Mouse (Mus musculus) liver, embryonic 14.5 days (tissue): ENCODE data around the gene Alox8. TPM values are rescaled to one million over a fixed set of nuclear protein-coding genes. Genes with fewer than 3 reads are reported as not detected.

ENCODE experiments used
- ATAC-seq: fragments of 200-750 bp; cut with Nextera tagmentation; 2 replicates; pipeline ENCODE4 v1.8.0; 2017; ENCODE audit warnings: moderate number of reproducible peaks, mild to moderate bottlenecking, moderate library complexity; ENCODE audit not compliant: insufficient read depth
- DNase-seq, 3 experiments: peaks; one replicate each; pipeline ENCODE4 v3.0.0-alpha.2; 2012 to 2013; ENCODE audit warnings: low read depth in 3 of 3, low spot score in 3 of 3
- H3K27ac ChIP-seq: fragments of 300-500 bp; sonication (generic); 2 replicates; pipeline ENCODE4 v1.5.1; 2014; ENCODE audit warnings: moderate library complexity, mild to moderate bottlenecking, control low read depth, inconsistent platforms
- H3K27me3 ChIP-seq: fragments of 300-500 bp; sonication (generic); 2 replicates; pipeline ENCODE4 v1.6.1; 2014; ENCODE audit warnings: mild to moderate bottlenecking, low read length, moderate library complexity; ENCODE audit not compliant: control insufficient read depth, insufficient read depth
- H3K36me3 ChIP-seq: fragments of 300-500 bp; sonication (generic); replicated peaks from 2 replicates; pipeline ENCODE4 v1.6.1; 2014; ENCODE audit warnings: low read depth; ENCODE audit not compliant: control insufficient read depth, insufficient read depth
- H3K4me1 ChIP-seq, 2 experiments: fragments of 200-500 bp in 1 of 2; fragments of 300-500 bp in 1 of 2; sonication (generic) in 1 of 2; replicated peaks; 2 replicates each; pipeline ENCODE4 v1.6.1; 2012 to 2014; ENCODE audit warnings: antibody characterized with exemption in 1 of 2, inconsistent platforms in 1 of 2, low read length in 1 of 2; ENCODE audit not compliant: control insufficient read depth in 2 of 2, insufficient read depth in 2 of 2
- H3K4me2 ChIP-seq: fragments of 300-500 bp; sonication (generic); 2 replicates; pipeline ENCODE4 v1.6.1; 2014; ENCODE audit warnings: low read depth, mild to moderate bottlenecking, control low read depth, moderate library complexity
- H3K4me3 ChIP-seq, 2 experiments: fragments of 200-500 bp in 1 of 2; fragments of 300-500 bp in 1 of 2; sonication (generic) in 1 of 2; 2 replicates each; pipeline ENCODE4 v1.5.1; 2012 to 2014; ENCODE audit warnings: low read depth in 2 of 2, low read length in 2 of 2, mild to moderate bottlenecking in 2 of 2, control low read depth in 1 of 2, inconsistent platforms in 1 of 2, moderate library complexity in 1 of 2; ENCODE audit not compliant: insufficient read depth in 1 of 2
- H3K9ac ChIP-seq: fragments of 300-500 bp; sonication (generic); replicated peaks from 2 replicates; pipeline ENCODE4 v1.6.1; 2014; ENCODE audit warnings: mild to moderate bottlenecking, control low read depth, moderate library complexity
- H3K9me3 ChIP-seq: fragments of 300-500 bp; sonication (generic); 2 replicates; pipeline ENCODE4 v1.6.1; 2016; ENCODE audit warnings: low read length, mixed read lengths; ENCODE audit not compliant: control insufficient read depth
- CTCF ChIP-seq: IDR thresholded peaks from 2 replicates; pipeline ENCODE4 v1.5.1; 2016; ENCODE audit warnings: antibody characterized with exemption, low read depth, control low read depth
- EP300 ChIP-seq: IDR thresholded peaks from 2 replicates; pipeline ENCODE4 v1.6.1; 2016; ENCODE audit warnings: antibody characterized with exemption, low read depth
- WGBS: fragments of 180-500 bp; shearing (Covaris S2); extraction: QIAGEN DNeasy Blood & Tissue Kit; methylation state at CpG from one replicate; pipeline ENCODE4 v1.1.7; 2014; ENCODE audit not compliant: insufficient replicate concordance; 5-methylcytosine and 5-hydroxymethylcytosine counted together
- polyA plus RNA-seq, 2 experiments: library from polyadenylated mRNA; depleted of rRNA in 1 of 2; stranded (reverse) in 1 of 2; unstranded in 1 of 2; fragments of >200 nt; fragmentation: Nextera tagmentation in 1 of 2; extraction: Ambion mirVana in 1 of 2; gene quantifications; 2 replicates each; pipeline versions ENCODE4 v1.2.1 to v1.2.3; 2012 to 2014

Alox8 gene
- polyA plus RNA-seq, 2 experiments = 0.01 TPM; not detected in 1

DNA sequence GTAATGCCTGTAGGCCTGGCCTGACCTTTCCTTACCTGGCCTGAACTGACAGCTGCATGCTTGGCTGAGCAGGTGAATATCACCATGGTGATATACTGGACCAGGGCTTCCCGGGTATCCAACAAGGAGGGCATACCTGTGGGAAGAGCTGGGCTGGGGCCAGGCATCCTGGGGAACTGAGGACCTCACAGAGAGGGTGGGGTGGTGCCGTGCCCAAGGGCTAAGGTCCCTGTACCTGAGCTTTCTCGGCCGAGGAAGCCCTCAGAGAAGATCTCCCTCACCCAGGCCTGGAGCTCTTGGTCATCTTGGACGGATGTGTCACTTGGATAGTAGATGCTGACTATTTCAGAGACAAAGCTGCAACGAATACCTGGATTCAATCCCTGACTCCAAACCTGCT, 11.7 kb downstream of the Alox8 start:
- WGBS = 61% methylated on average over 6 of the region's 6 CpGs
- Histone ChIP-seq H3K4me1 (no peaks in the 10 kb centered on the region), H3K9me3 (no peaks in the 10 kb centered on the region), H3K27ac (no peak overlapping the region), H3K4me2 (no peak overlapping the region), H3K4me3 (no peak overlapping the region), H3K9ac (no peak overlapping the region), H3K27me3 (no peaks in the 10 kb centered on the region), H3K36me3 (no peaks in the 10 kb centered on the region)
- TF ChIP-seq EP300 (no peak), CTCF (no peak)
- no peak for ATAC-seq
- no peak for DNase-seq

DNA sequence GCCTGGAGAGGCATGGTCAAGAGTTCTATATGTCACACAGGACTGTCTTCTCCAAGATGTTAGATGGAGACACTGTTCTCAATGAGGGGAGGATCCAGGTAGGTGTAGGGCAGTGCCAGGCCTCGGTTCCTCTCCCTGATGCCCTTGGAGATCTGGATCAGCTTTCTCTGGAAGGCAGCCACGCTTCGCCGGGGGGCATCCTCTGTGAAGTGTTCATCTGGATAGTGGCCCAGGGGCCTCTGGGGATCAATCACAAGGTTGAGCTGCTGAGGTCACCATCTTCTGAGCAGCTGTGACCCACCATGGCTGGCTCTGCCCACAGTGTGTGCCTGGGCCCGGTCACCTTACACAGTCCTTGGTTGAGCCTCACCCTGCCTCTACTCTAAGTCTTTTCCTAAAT, 12.6 kb downstream of the Alox8 start:
- WGBS = 76% methylated on average over 5 of the region's 5 CpGs
- no peak overlapping the region for H3K4me3 ChIP-seq
- no peaks in the 10 kb centered on the region for H3K4me1 ChIP-seq
- no peak for ATAC-seq
- no peaks in the 10 kb centered on the region for H3K9me3 ChIP-seq
- no peak overlapping the region for H3K4me2 ChIP-seq
- DNase-seq = no peak
- H3K27me3 ChIP-seq = no peaks in the 10 kb centered on the region
- H3K27ac ChIP-seq = no peak overlapping the region
- H3K36me3 ChIP-seq = no peaks in the 10 kb centered on the region
- no peak overlapping the region for H3K9ac ChIP-seq
- no peak for TF ChIP-seq EP300
- TF ChIP-seq CTCF = no peak

DNA sequence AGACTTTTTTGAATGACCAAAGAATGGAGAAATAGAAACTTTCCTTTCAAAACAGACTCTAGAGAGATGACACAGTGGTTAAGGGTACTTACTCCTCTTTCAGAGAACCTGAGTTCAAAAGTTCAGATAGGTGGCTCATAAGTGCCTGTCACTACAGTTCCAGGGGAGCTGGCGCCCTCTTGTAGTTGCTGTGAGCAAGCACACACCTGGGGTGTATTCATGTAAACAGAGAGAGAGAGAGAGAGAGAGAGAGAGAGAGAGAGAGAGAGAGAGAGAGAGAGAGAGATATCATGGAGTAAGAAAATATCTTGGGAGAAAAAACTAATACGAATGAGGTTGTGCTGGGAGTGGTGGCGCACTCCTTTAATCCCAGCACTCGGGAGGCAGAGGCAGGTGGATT, 17.5 kb downstream of the Alox8 start:
- Histone ChIP-seq H3K27ac (no peak overlapping the region), H3K9me3 (no peaks in the 10 kb centered on the region), H3K4me2 (no peak overlapping the region), H3K36me3 (no peaks in the 10 kb centered on the region), H3K4me1 (no peaks in the 10 kb centered on the region), H3K27me3 (no peaks in the 10 kb centered on the region), H3K9ac (no peak overlapping the region), H3K4me3 (no peak overlapping the region)
- TF ChIP-seq CTCF = 0 out of 2 replicates have a peak, but pooled peaks have one; percentile 11
- no peak for TF ChIP-seq EP300
- WGBS = 65% methylated on average over 4 of the region's 4 CpGs
- ATAC-seq (no peak), DNase-seq (no peak)

DNA sequence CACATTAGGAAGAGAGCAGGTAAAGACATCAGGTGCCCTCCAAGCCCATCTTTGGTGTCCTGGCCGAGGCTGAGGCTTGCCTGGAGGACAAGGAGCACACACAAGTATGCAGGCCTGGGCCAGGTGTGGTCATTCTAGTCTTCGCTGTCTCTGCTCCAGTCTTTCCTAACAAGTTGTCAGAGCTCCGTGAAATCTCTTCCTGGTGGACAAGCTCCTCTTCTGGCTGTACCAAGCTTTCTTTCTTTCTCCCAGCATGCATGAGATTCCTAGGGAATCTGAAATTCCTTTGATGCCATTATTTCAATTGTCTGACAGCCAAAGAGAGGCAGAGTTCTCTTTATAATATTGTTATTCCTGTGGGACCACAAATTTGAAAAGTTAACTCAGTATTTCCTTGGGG, 18.1 kb downstream of the Alox8 start:
- no peaks in the 10 kb centered on the region for H3K36me3 ChIP-seq
- H3K27ac ChIP-seq = no peak overlapping the region
- no peaks in the 10 kb centered on the region for H3K4me1 ChIP-seq
- no peak for ATAC-seq
- H3K9ac ChIP-seq = no peak overlapping the region
- DNase-seq = no peak
- TF ChIP-seq CTCF (no peak), EP300 (no peak)
- no peaks in the 10 kb centered on the region for H3K27me3 ChIP-seq
- H3K4me3 ChIP-seq = no peak overlapping the region
- H3K9me3 ChIP-seq = no peaks in the 10 kb centered on the region
- no peak overlapping the region for H3K4me2 ChIP-seq
- 46% methylated on average over 3 of the region's 3 CpGs for WGBS

DNA sequence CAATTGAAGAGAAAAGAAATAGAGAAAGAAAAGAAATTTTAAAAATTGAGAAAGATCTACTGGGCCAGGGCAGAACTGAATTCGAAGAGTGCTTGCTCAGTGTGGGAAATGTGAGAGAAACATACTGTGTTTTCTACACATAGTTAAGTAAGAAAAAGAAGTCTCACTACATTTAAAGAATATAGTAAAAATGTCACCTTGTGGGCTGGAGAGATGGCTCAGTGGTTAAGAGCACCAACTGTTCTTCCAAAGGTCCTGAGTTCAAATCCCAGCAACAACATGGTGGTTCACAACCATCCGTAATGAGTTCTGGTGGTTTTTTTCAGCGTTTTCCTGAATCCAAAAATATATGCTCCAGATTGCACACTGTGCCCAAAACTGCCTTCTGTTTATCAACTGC, 19.1 kb downstream of the Alox8 start:
- H3K27me3 ChIP-seq = no peaks in the 10 kb centered on the region
- no peak overlapping the region for H3K4me3 ChIP-seq
- 57% methylated on average over 3 of the region's 3 CpGs for WGBS
- no peak overlapping the region for H3K4me2 ChIP-seq
- ATAC-seq (no peak), DNase-seq (no peak)
- no peaks in the 10 kb centered on the region for H3K36me3 ChIP-seq
- H3K9me3 ChIP-seq = no peaks in the 10 kb centered on the region
- H3K9ac ChIP-seq = no peak overlapping the region
- TF ChIP-seq CTCF (no peak), EP300 (no peak)
- no peaks in the 10 kb centered on the region for H3K4me1 ChIP-seq
- no peak overlapping the region for H3K27ac ChIP-seq
